Mouse (Mus musculus): ENCODE data around the gene Hbb-bs. TPM values are rescaled to one million over a fixed set of nuclear protein-coding genes. Genes with fewer than 3 reads are reported as not detected.
"Not testable (repeated sequence)": the region's sequence is repeated elsewhere in the genome, so short reads cannot be mapped to it uniquely, and the experiment has no call there.

The Hbb-bs gene
- total RNA-seq, 2 experiments from 2014 or later: 4,494 to 12,962 TPM

DNA sequence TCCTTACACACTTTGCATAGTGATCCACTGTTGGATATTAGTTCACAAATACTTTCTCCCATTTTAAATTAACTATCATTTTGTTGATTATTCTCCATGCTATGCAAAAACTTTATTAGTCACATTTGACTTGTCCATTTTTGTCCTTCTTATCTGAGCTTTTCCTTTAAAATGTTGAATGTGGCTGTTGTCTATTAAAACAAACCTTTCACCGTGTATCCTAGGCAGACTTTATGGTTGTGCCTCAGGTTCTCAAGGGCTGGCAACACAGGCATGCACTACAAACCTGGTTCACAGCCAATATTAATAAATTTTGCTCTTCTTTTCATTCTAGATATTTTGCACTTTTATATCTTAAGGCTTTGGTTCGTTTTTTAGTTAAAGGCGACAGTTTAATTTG lies 17.1 kb downstream of the Hbb-bs start:
- no peak for DNase-seq

DNA sequence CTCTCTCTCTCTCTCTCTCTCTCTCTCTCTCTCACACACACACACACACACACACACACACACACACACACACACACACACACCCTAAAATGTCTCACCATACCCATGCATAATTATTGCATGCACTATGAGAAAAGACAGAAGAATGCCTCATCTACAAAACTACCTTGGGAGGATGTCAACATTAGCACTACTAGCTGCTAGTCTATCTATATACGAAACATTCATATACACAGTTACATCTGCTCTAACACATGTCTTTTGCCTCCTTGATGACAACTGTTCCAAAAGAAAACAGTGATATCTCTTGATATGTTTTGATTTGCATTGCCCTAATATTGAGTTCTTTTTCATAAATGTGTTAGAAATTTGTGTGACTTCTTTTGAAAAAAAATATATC lies 17.6 kb downstream of the Hbb-bs start:
- DNase-seq: no peak

GRCm38 (mm10) chr7:103809801-103810155 lies 18.1 kb downstream of the Hbb-bs start:
- no peak for DNase-seq

- no peak for DNase-seq
Measured at GRCm38 (mm10) chr7:103808971-103809800, 18.7 kb downstream of the Hbb-bs start.

DNA sequence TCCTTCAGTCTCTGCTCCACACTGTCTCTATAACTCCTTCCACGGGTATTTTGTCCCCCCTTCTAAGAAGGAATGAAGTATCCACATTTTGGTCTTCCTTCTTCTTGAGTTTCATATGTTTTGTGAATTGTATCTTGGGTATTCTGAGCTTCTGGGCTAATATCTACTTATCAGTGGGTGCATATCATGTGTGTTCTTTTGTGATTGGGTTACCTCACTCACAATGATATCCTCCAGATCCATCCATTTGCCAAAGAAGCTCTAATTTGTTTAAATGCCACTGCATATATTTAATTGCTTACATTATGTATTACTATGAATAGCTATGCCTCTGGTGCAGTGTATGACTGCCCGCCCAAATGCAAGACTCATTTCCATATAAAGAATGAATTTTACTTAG lies 19.8 kb downstream of the Hbb-bs start:
- not testable (repeated sequence) for DNase-seq

DNA sequence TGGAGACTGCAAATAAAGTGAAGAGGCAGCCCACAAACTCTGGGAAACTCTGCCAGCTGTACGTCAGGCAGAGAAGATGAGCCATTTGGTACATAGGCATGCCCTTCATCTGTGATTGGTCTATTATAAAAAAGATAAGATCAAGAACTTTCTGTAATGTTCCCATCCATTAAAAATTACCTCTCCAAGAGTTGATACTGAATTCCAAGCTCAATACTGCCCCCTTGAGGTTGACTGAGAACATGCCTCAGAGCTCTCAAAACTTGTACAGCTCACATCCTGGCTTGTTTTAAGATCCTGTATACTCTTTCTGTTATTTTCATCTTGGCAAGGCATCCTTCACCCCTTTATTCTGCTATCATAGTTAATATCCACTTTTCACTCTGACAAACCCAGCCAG lies 21.0 kb downstream of the Hbb-bs start:
- DNase-seq: peak; percentile 15

- no peak for DNase-seq
Measured at GRCm38 (mm10) chr7:103792669-103793388, 35.1 kb downstream of the Hbb-bs start.

- DNase-seq: no peak
Measured at GRCm38 (mm10) chr7:103791721-103792120, 36.2 kb downstream of the Hbb-bs start, which contains the start of gene Olfr67. Gene Olfr67, minus strand, starts transcription at chr7:103791821.

DNA sequence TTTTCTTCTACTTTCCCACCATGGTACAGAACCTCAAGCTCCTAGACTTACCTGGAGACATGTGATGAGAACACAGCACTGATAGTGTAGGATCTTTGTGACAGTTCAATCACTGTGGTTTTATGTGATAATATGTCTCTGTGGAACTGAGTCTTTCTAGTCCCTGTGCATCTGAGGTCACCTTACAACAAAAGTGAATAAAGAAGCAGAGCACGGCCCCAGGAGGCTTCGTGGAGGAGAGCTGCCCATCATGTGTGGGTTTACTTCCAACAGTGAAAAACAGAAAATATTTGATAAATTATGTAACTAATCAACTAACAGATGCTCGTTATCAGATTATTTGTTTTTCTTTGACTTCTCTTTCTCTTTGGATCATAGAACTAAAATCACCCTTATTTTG lies 48.3 kb downstream of the Hbb-bs start, which contains the start of gene Olfr68:
Olfr68 (minus strand) TSS at position 101 of the 400 bp plus-strand sequence.
- no peak for DNase-seq

DNA sequence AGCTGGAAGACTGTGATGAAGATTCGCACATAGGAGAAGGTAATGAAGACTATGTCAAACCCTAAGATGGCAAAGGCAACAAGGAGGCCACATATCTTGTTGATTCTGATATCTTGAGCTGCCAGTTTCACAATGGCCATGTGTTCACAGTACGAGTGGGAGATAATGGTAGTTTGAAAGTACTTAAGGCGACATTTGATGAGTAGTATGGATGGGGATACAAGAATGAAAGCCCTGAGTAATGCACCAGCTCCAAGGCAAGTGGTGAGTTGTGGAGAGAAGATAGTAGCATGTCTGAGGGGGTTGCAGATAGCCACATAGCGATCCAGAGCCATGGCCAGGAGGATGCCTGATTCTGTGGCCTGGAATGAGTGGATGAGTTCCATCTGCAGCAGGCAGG lies 50.2 kb downstream of the Hbb-bs start:
- not testable (repeated sequence) for DNase-seq

Other genes starting within 250 kb of the Hbb-bs start
- not detected for gene Olfr618, start 238.0 kb downstream of the Hbb-bs start, total RNA-seq (2021)
- not detected for gene Olfr619, start 227.5 kb downstream of the Hbb-bs start, total RNA-seq (2021)
- not detected for gene Olfr620, start 215.6 kb downstream of the Hbb-bs start, total RNA-seq (2021)
- not detected for gene Olfr622, start 185.4 kb downstream of the Hbb-bs start, total RNA-seq (2021)
- gene Olfr623, start 164.4 kb downstream of the Hbb-bs start, total RNA-seq (2021): not detected
- gene Olfr624, start 156.9 kb downstream of the Hbb-bs start, total RNA-seq (2021): not detected
- not detected for gene Olfr625-ps1, start 145.4 kb downstream of the Hbb-bs start, total RNA-seq (2021)
- gene Olfr243, start 113.4 kb downstream of the Hbb-bs start, total RNA-seq (2021): not detected
- gene Olfr628, start 97.7 kb downstream of the Hbb-bs start, total RNA-seq (2021): not detected
- gene Olfr629, start 83.2 kb downstream of the Hbb-bs start, total RNA-seq (2021): not detected
- gene Olfr630, start 70.8 kb downstream of the Hbb-bs start, total RNA-seq (2021): not detected
- not detected for gene Olfr69, start 56.5 kb downstream of the Hbb-bs start, total RNA-seq (2021)
- gene Olfr68, start 48.4 kb downstream of the Hbb-bs start, total RNA-seq (2021): not detected
- gene Olfr67, start 36.3 kb downstream of the Hbb-bs start, total RNA-seq (2021): not detected
- 1,000 to 10,000 TPM in 1 of 2 experiments, 100 to 1,000 TPM in 1; 541 to 1,864 TPM for gene Hbb-bt, start 14.1 kb downstream of the Hbb-bs start, total RNA-seq (2021)
- gene Hbb-bh2, start 12.4 kb upstream of the Hbb-bs start, total RNA-seq (2021): not detected
- not detected for gene Hbb-bh1, start 15.1 kb upstream of the Hbb-bs start, total RNA-seq (2021)
- under 1 TPM in 1 of 2 experiments, not detected in 1; 0.74 TPM for gene Hbb-y, start 25.1 kb upstream of the Hbb-bs start, total RNA-seq (2021)
- gene Olfr66, start 58.2 kb upstream of the Hbb-bs start, total RNA-seq (2021): not detected
- not detected for gene Olfr64, start 66.4 kb upstream of the Hbb-bs start, total RNA-seq (2021)
- not detected for gene Olfr65, start 75.4 kb upstream of the Hbb-bs start, total RNA-seq (2021)
- gene Olfr631, start 100.7 kb upstream of the Hbb-bs start, total RNA-seq (2021): not detected
- not detected for gene Olfr632, start 106.3 kb upstream of the Hbb-bs start, total RNA-seq (2021)
- gene Olfr633, start 116.3 kb upstream of the Hbb-bs start, total RNA-seq (2021): not detected
- under 1 TPM in 1 of 2 experiments, not detected in 1; 0.05 TPM for gene Olfr635, start 143.1 kb upstream of the Hbb-bs start, total RNA-seq (2021)
- gene Olfr638, start 170.7 kb upstream of the Hbb-bs start, total RNA-seq (2021): not detected
- under 1 TPM in 1 of 2 experiments, not detected in 1; 0.05 TPM for gene Olfr639, start 189.2 kb upstream of the Hbb-bs start, total RNA-seq (2021)
- not detected for gene Olfr640, start 197.5 kb upstream of the Hbb-bs start, total RNA-seq (2021)
- gene Olfr641, start 207.3 kb upstream of the Hbb-bs start, total RNA-seq (2021): not detected
- gene Olfr642, start 224.6 kb upstream of the Hbb-bs start, total RNA-seq (2021): not detected
- not detected for gene 4930516K23Rik, start 233.3 kb upstream of the Hbb-bs start, total RNA-seq (2021)
- gene Olfr644, start 243.8 kb upstream of the Hbb-bs start, total RNA-seq (2021): not detected

Measured in heart, postnatal 4 days (tissue).